Mouse (Mus musculus) embryonic fibroblast, embryonic 13.5 days (primary cell): ENCODE measurements at regions not wholly inside any gene's neighbourhood (a gene's known extent, or its start where the extent isn't known, plus 50 kb on each side); places are given as distances from the start of the nearest gene placed in this dataset.

ENCODE experiments used
- H3K27ac ChIP-seq: 2 replicates; pipeline ENCODE4 v1.5.1; 2012; ENCODE audit warnings: low read length, control low read depth, inconsistent platforms; ENCODE audit not compliant: insufficient read depth
- H3K4me1 ChIP-seq: 2 replicates; pipeline ENCODE4 v1.6.1; 2011; ENCODE audit warnings: low read length; ENCODE audit not compliant: control insufficient read depth, insufficient read depth
- H3K4me3 ChIP-seq: 2 replicates; pipeline ENCODE4 v1.5.1; 2011; ENCODE audit warnings: mild to moderate bottlenecking, control low read depth, low read length; ENCODE audit not compliant: insufficient read depth
- CTCF ChIP-seq: IDR thresholded peaks from 2 replicates; pipeline ENCODE4 v1.5.1; 2011; ENCODE audit warnings: mild to moderate bottlenecking, control low read depth, low read length, moderate library complexity, borderline replicate concordance; ENCODE audit not compliant: insufficient read depth
- POLR2A ChIP-seq: IDR thresholded peaks from 2 replicates; pipeline ENCODE4 v1.6.1; 2011; ENCODE audit warnings: low read depth, mild to moderate bottlenecking, control low read depth, low read length, moderate library complexity

GRCm38 (mm10) chr1:80014586-80014985, 153.6 kb upstream of the Serpine2 start:
- H3K4me3 ChIP-seq = no peak overlapping the region
- H3K4me1 ChIP-seq = no peaks in the 10 kb centered on the region
- no peak overlapping the region for H3K27ac ChIP-seq
- TF ChIP-seq POLR2A (no peak), CTCF (no peak)

GRCm38 (mm10) chr1:80010724-80011123, 149.7 kb upstream of the Serpine2 start:
- H3K4me3 ChIP-seq = no peak overlapping the region
- TF ChIP-seq CTCF (no peak), POLR2A (no peak)
- H3K27ac ChIP-seq = no peak overlapping the region
- H3K4me1 ChIP-seq = no peaks in the 10 kb centered on the region

GRCm38 (mm10) chr1:79999081-79999480, 138.1 kb upstream of the Serpine2 start:
- Histone ChIP-seq H3K4me1 (no peaks in the 10 kb centered on the region), H3K4me3 (no peak overlapping the region), H3K27ac (no peak overlapping the region)
- TF ChIP-seq POLR2A = no peak
- peak; percentile 68; the same call in 1 of the 2 replicates for TF ChIP-seq CTCF

GRCm38 (mm10) chr1:79997911-79998310, 136.9 kb upstream of the Serpine2 start:
- Histone ChIP-seq H3K4me1 (no peaks in the 10 kb centered on the region), H3K4me3 (no peak overlapping the region), H3K27ac (no peak overlapping the region)
- TF ChIP-seq CTCF = no peak
- no peak for TF ChIP-seq POLR2A

GRCm38 (mm10) chr1:79997456-79997855, 136.5 kb upstream of the Serpine2 start:
- Histone ChIP-seq H3K27ac (no peak overlapping the region), H3K4me3 (no peak overlapping the region), H3K4me1 (no peaks in the 10 kb centered on the region)
- TF ChIP-seq POLR2A = no peak
- TF ChIP-seq CTCF = no peak

GRCm38 (mm10) chr1:79984721-79985120, 123.7 kb upstream of the Serpine2 start:
- Histone ChIP-seq H3K27ac (no peak overlapping the region), H3K4me3 (no peak overlapping the region), H3K4me1 (no peaks in the 10 kb centered on the region)
- TF ChIP-seq CTCF = no peak
- TF ChIP-seq POLR2A = no peak

- Histone ChIP-seq H3K4me1 (no peaks in the 10 kb centered on the region), H3K4me3 (no peak overlapping the region), H3K27ac (no peak overlapping the region)
- no peak for TF ChIP-seq CTCF
- TF ChIP-seq POLR2A = no peak
These were observed 121.8 kb upstream of the Serpine2 start for GRCm38 (mm10) chr1:79982678-79983280.

- Histone ChIP-seq H3K4me1 (no peaks in the 10 kb centered on the region), H3K27ac (no peak overlapping the region), H3K4me3 (no peak overlapping the region)
- TF ChIP-seq POLR2A (no peak), CTCF (no peak)
These were observed 118.9 kb upstream of the Serpine2 start for GRCm38 (mm10) chr1:79979863-79980262.

- H3K27ac ChIP-seq = peak overlapping the region; percentile 67; the same call in 1 of the 2 replicates
- no peak for TF ChIP-seq CTCF
- no peak for TF ChIP-seq POLR2A
These were observed 117.2 kb upstream of the Serpine2 start for GRCm38 (mm10) chr1:79978156-79978555.

GRCm38 (mm10) chr1:79956121-79956520, 95.1 kb upstream of the Serpine2 start:
- Histone ChIP-seq H3K4me3 (no peak overlapping the region), H3K4me1 (no peaks in the 10 kb centered on the region), H3K27ac (no peak overlapping the region)
- TF ChIP-seq POLR2A (no peak), CTCF (no peak)

More at GRCm38 (mm10) chr1:79978156-79978555, 117.2 kb upstream of the Serpine2 start:
- no peak overlapping the region for H3K4me3 ChIP-seq
- H3K4me1 ChIP-seq = no peaks in the 10 kb centered on the region
